Mouse (Mus musculus) urinary bladder, postnatal 0 days (tissue): ENCODE results near the gene Txnrd3. TPM values are rescaled to one million over a fixed set of nuclear protein-coding genes. Genes with fewer than 3 reads are reported as not detected.

Experiments used
- polyA plus RNA-seq: library from polyadenylated mRNA; unstranded; fragments of >200 nt; fragmentation: Nextera tagmentation; extraction: Ambion mirVana; gene quantifications from 2 replicates; pipeline ENCODE4 v1.2.1, GENCODE M21; 2015

Gene Txnrd3
- 10.5 and 12.2 TPM in 2 replicates for polyA plus RNA-seq

GRCm38 (mm10) chr6:89643798-89644270, at the start of gene Txnrd3:
Gene Txnrd3 (plus strand): TSS chr6:89643988.

DNA sequence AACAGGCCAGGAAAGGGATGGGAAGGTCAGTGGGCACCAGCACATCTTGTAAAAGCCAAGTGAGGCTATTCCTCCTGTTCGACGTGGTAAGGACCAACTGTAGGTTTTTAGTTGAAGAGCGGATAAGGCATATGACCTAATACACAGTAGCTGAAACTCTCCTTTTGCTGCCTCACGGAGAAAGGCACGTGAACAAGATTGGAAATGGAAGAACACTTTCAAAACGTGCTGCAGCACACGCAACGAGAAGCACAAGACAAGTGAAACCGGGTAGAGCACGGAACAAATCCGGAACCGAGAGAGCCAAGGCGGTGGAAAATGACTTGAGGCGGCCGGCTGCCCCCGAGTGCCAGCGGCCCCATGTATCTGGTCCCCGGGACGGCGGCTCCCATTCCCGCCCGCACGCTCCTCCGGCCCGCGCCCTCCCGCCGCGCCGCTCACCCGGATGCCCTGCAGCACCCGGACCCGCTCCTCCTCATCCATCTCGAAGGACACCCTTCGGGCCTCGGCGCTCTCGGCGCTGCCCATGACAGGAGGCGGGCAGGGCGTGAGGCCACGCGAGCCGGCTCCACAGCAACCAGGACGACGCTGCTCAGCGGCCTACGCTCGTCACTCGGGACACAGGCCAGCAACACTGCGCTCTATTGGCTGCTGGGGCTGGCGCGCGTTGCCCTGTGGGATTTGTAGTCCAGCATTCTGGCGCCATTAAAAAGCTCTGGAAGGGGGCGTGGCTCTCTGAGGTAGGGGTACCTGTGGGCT, 48.6 kb upstream of the Txnrd3 start, which contains the start of gene Chchd6:
Gene Chchd6 (minus strand): TSS at position 635 of the 759 bp plus-strand sequence.

DNA sequence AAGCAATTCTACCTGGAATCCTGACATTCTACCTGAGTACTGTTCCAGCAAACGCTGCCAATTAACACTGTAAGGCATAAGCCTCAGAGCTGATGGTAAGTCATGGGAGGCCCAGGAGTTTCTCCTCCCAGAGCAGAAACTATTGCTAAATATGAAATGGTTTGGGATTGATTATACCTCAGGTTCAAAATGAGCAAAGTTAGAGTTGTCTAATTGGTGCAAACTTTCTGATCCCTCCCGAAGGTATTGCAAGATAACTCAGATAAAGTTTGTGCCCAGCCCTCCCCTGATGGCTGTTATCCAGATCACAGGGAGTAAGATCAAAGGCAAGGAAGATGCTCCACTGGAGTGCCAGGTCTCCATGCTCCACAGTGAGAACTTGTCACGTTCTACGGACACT, 63.5 kb downstream of the Txnrd3 start, which contains the start of gene Vmn1r40:
Gene Vmn1r40 (plus strand): TSS at position 301 of the 400 bp plus-strand sequence.

Other genes starting within 250 kb of the Txnrd3 start
- 21.1 and 23.9 TPM in 2 replicates for gene Chchd6, start 48.3 kb upstream of the Txnrd3 start, polyA plus RNA-seq
- gene Vmn1r40, start 63.6 kb downstream of the Txnrd3 start, polyA plus RNA-seq: not detected in 2 replicates
- gene Vmn1r41, start 96.8 kb downstream of the Txnrd3 start, polyA plus RNA-seq: not detected in 2 replicates
- gene Vmn1r42, start 232.4 kb downstream of the Txnrd3 start, polyA plus RNA-seq: not detected in 2 replicates
- gene Vmn1r43, start 232.4 kb downstream of the Txnrd3 start, polyA plus RNA-seq: not detected in 2 replicates
- not detected in 2 replicates for gene Vmn1r44, start 239.7 kb downstream of the Txnrd3 start, polyA plus RNA-seq